ENCODE assay signal across 14 mouse cellular contexts in genomic region chr2:71194137-71194960, GRCm38 (mm10). TPM values are rescaled to one million over a fixed set of nuclear protein-coding genes. Genes with fewer than 3 reads are reported as not detected.
DNase-seq lines count a peak whose midpoint lies in the region; ATAC-seq and TF ChIP-seq lines count a peak whose summit lies in the region.
"Had no signal": no experiment of that assay in that cellular context is flagged by ENCODE, and none has a peak within 500 bp of the region (broad histone marks: within the 10 kb centered on the region; RNA-seq: fewer than 3 reads in every experiment).

No protein-coding gene starts in this region.

- WGBS in embryonic facial prominence, embryonic 14.5 days, result 71% methylated on average over 10 of the region's 10 CpGs
- 79% methylated on average over 10 of the region's 10 CpGs for WGBS in embryonic facial prominence, embryonic 10.5 days
- 70% methylated on average over 10 of the region's 10 CpGs for WGBS in limb, embryonic 14.5 days
- 87% methylated on average over 10 of the region's 10 CpGs for WGBS in limb, embryonic 10.5 days
- whole genome bisulfite sequencing in hindbrain, embryonic 16.5 days, result 36% methylated on average over 10 of the region's 10 CpGs

- peak; percentile 43 for DNase-seq in embryonic facial prominence, embryonic 14.5 days (ENCODE audit: low spot score)
- no peak for DNase-seq in embryonic facial prominence, embryonic 10.5 days (ENCODE audit: low spot score)
- peak; percentile 19 for DNase-seq in limb, embryonic 14.5 days (ENCODE audit: low spot score)
- DNase-seq in limb, embryonic 10.5 days (ENCODE audit: low spot score), result no peak
- DNase-seq in brain, embryonic 14.5 days (ENCODE audit: low read depth), result peak; percentile 73
- no peak for DNase-seq in heart, postnatal 25 days (ENCODE audit: low spot score)
- DNase-seq in lung, adult 18-20 months, result no peak
- DNase-seq: layer of hippocampus, adult 9-11 months; thymus, postnatal 36 days had no signal

- H3K27me3 ChIP-seq in embryonic facial prominence, embryonic 14.5 days (replicated peaks; ENCODE audit: control insufficient read depth, insufficient read depth, low read length), result no peaks in the 10 kb centered on the region
- H3K27me3 ChIP-seq in embryonic facial prominence, embryonic 10.5 days (replicated peaks; ENCODE audit: low read depth, poor library complexity, severe bottlenecking), result peaks cover 5% of the 10 kb centered on the region; the same call in 1 of the 2 replicates
- H3K27me3 ChIP-seq in limb, embryonic 14.5 days (ENCODE audit: control insufficient read depth, insufficient read depth, low read length), result no peaks in the 10 kb centered on the region; the same call in 1 of the 2 replicates
- H3K27me3 ChIP-seq in limb, embryonic 10.5 days (ENCODE audit: low read depth, poor library complexity, severe bottlenecking), result peaks cover 34% of the 10 kb centered on the region; the same call in 1 of the 2 replicates
- no peaks in the 10 kb centered on the region for H3K27me3 ChIP-seq in hindbrain, embryonic 16.5 days (replicated peaks; ENCODE audit: control insufficient read depth, insufficient read depth, low read length)
- H3K27me3 ChIP-seq: embryonic facial prominence, embryonic 12.5 days; intestine, embryonic 15.5 days; midbrain, embryonic 12.5 days had no signal

- peaks cover 13% of the 10 kb centered on the region for H3K4me1 ChIP-seq in embryonic facial prominence, embryonic 14.5 days (ENCODE audit: control insufficient read depth, insufficient read depth, low read length)
- peaks cover 22% of the 10 kb centered on the region for H3K4me1 ChIP-seq in embryonic facial prominence, embryonic 10.5 days
- H3K4me1 ChIP-seq in limb, embryonic 14.5 days (ENCODE audit: control insufficient read depth, insufficient read depth, low read length), result peaks cover 13% of the 10 kb centered on the region
- peaks cover 10% of the 10 kb centered on the region for H3K4me1 ChIP-seq in limb, embryonic 10.5 days
- peaks cover 17% of the 10 kb centered on the region for H3K4me1 ChIP-seq in hindbrain, embryonic 16.5 days (ENCODE audit: control insufficient read depth, insufficient read depth, low read depth, low read length)

- no peak for ATAC-seq in embryonic facial prominence, embryonic 14.5 days (ENCODE audit: low read depth)
- ATAC-seq in limb, embryonic 14.5 days (ENCODE audit: low FRiP score, low read depth), result no peak
- ATAC-seq in hindbrain, embryonic 16.5 days, result peak; percentile 65
- ATAC-seq: intestine, embryonic 15.5 days had no signal

- H3K9ac ChIP-seq in embryonic facial prominence, embryonic 14.5 days (ENCODE audit: low read depth, low read length), result no peak overlapping the region
- no peak overlapping the region for H3K9ac ChIP-seq in limb, embryonic 14.5 days (ENCODE audit: low read depth, low read length, severe bottlenecking)
- H3K9ac ChIP-seq in hindbrain, embryonic 16.5 days (ENCODE audit: low read depth, low read length), result no peak overlapping the region
- H3K9ac ChIP-seq: embryonic facial prominence, embryonic 12.5 days; intestine, embryonic 15.5 days; midbrain, embryonic 12.5 days had no signal

- no peak overlapping the region for H3K4me2 ChIP-seq in embryonic facial prominence, embryonic 14.5 days (ENCODE audit: low read depth, low read length)
- H3K4me2 ChIP-seq in limb, embryonic 14.5 days (replicated peaks; ENCODE audit: low read depth, low read length, severe bottlenecking), result no peak overlapping the region
- no peak overlapping the region for H3K4me2 ChIP-seq in hindbrain, embryonic 16.5 days (ENCODE audit: low read length)
- H3K4me2 ChIP-seq: embryonic facial prominence, embryonic 12.5 days; intestine, embryonic 15.5 days; liver, embryonic 11.5 days; midbrain, embryonic 12.5 days had no signal

- H3K36me3 ChIP-seq in embryonic facial prominence, embryonic 14.5 days (ENCODE audit: control insufficient read depth, insufficient read depth, low read length), result no peaks in the 10 kb centered on the region
- no peaks in the 10 kb centered on the region for H3K36me3 ChIP-seq in embryonic facial prominence, embryonic 10.5 days (replicated peaks)
- H3K36me3 ChIP-seq in limb, embryonic 14.5 days (ENCODE audit: control insufficient read depth, insufficient read depth, low read length), result no peaks in the 10 kb centered on the region
- no peaks in the 10 kb centered on the region for H3K36me3 ChIP-seq in limb, embryonic 10.5 days
- no peaks in the 10 kb centered on the region for H3K36me3 ChIP-seq in hindbrain, embryonic 16.5 days (ENCODE audit: control insufficient read depth, insufficient read depth, low read length)
- H3K36me3 ChIP-seq: embryonic facial prominence, embryonic 12.5 days; intestine, embryonic 15.5 days; midbrain, embryonic 12.5 days had no signal

- no peaks in the 10 kb centered on the region for H3K9me3 ChIP-seq in embryonic facial prominence, embryonic 14.5 days (ENCODE audit: control insufficient read depth, low read length)
- H3K9me3 ChIP-seq in embryonic facial prominence, embryonic 10.5 days, result no peaks in the 10 kb centered on the region
- no peaks in the 10 kb centered on the region for H3K9me3 ChIP-seq in limb, embryonic 14.5 days (ENCODE audit: control insufficient read depth, low read length)
- no peaks in the 10 kb centered on the region for H3K9me3 ChIP-seq in limb, embryonic 10.5 days (replicated peaks)
- no peaks in the 10 kb centered on the region for H3K9me3 ChIP-seq in hindbrain, embryonic 16.5 days (ENCODE audit: control insufficient read depth, low read length)
- H3K9me3 ChIP-seq: embryonic facial prominence, embryonic 12.5 days; intestine, embryonic 15.5 days; midbrain, embryonic 12.5 days had no signal

- TF ChIP-seq CTCF in brain, embryonic 14.5 days (IDR thresholded peaks at IDR 0.05; ENCODE audit: borderline replicate concordance, extremely low read depth, insufficient read depth, insufficient read length), result no peak

- H3K27ac ChIP-seq in embryonic facial prominence, embryonic 14.5 days (replicated peaks; ENCODE audit: low read depth, low read length), result no peak overlapping the region
- H3K27ac ChIP-seq in embryonic facial prominence, embryonic 10.5 days (replicated peaks), result no peak overlapping the region
- no peak overlapping the region for H3K27ac ChIP-seq in limb, embryonic 14.5 days (replicated peaks; ENCODE audit: low read depth, low read length)
- H3K27ac ChIP-seq in limb, embryonic 10.5 days, result no peak overlapping the region
- no peak overlapping the region for H3K27ac ChIP-seq in hindbrain, embryonic 16.5 days (ENCODE audit: low read depth, low read length)
- H3K27ac ChIP-seq: embryonic facial prominence, embryonic 12.5 days; intestine, embryonic 15.5 days; midbrain, embryonic 12.5 days had no signal

- no peak overlapping the region for H3K4me3 ChIP-seq in embryonic facial prominence, embryonic 14.5 days (ENCODE audit: low read depth, low read length)
- H3K4me3 ChIP-seq in embryonic facial prominence, embryonic 10.5 days, result no peak overlapping the region
- H3K4me3 ChIP-seq in limb, embryonic 14.5 days (replicated peaks; ENCODE audit: low read length), result no peak overlapping the region
- no peak overlapping the region for H3K4me3 ChIP-seq in limb, embryonic 10.5 days
- no peak overlapping the region for H3K4me3 ChIP-seq in hindbrain, embryonic 16.5 days (ENCODE audit: low read length)
- H3K4me3 ChIP-seq: embryonic facial prominence, embryonic 12.5 days; intestine, embryonic 15.5 days; midbrain, embryonic 12.5 days had no signal

- intact Hi-C loops in heart, postnatal 25 days (cut with DNase I), result no loop called here

- TF ChIP-seq POLR2A in limb, embryonic 14.5 days (IDR thresholded peaks at IDR 0.05; ENCODE audit: borderline replicate concordance, extremely low read depth, insufficient read depth, insufficient read length), result no peak
- TF ChIP-seq POLR2A in brain, embryonic 14.5 days (IDR thresholded peaks at IDR 0.05; ENCODE audit: borderline replicate concordance, extremely low read depth, insufficient read depth, insufficient read length, poor library complexity, severe bottlenecking), result no peak

RNA-seq across cellular contexts. Expression of gene Dync1i2, which starts 17.2 kb away (rescaled TPM):
- polyA plus RNA-seq in embryonic facial prominence, embryonic 14.5 days (2014; fragmentation: Nextera tagmentation; extraction: Ambion mirVana), result 103 and 105 TPM in 2 replicates
- polyA plus RNA-seq in embryonic facial prominence, embryonic 10.5 days (2016; fragmentation: Nextera tagmentation; extraction: Ambion mirVana), result 119 and 122 TPM in 2 replicates
- polyA plus RNA-seq in limb, embryonic 14.5 days (2012; rRNA removed), result 82.5 and 95.0 TPM in 2 replicates
- 94.7 and 108 TPM in 2 replicates for polyA plus RNA-seq in limb, embryonic 14.5 days (2014; fragmentation: Nextera tagmentation; extraction: Ambion mirVana)
- 83.3 and 95.3 TPM in 2 replicates for polyA plus RNA-seq in limb, embryonic 10.5 days (2016; fragmentation: Nextera tagmentation; extraction: Ambion mirVana)
- 213 and 233 TPM in 2 replicates for polyA plus RNA-seq in brain, embryonic 14.5 days (2012; rRNA removed)
- 145 and 167 TPM in 2 replicates for polyA plus RNA-seq in hindbrain, embryonic 16.5 days (2015; fragmentation: Nextera tagmentation; extraction: Ambion mirVana)
- 10 to 100 TPM; 55.8 to 63.1 TPM for total RNA-seq in heart, postnatal 25 days (2021)

Comparison
In these comparisons a context has a peak if more than half of its experiments do, and no peak if none do; other contexts are left out.
1. DNase-seq: peak in embryonic facial prominence, embryonic 14.5 days (single experiment), limb, embryonic 14.5 days (single experiment) and brain, embryonic 14.5 days (single experiment); none in embryonic facial prominence, embryonic 10.5 days (single experiment), limb, embryonic 10.5 days (single experiment), heart, postnatal 25 days (single experiment) and lung, adult 18-20 months (0 of 2).